Mouse (Mus musculus): ENCODE data around the gene Slc9a1. TPM values are rescaled to one million over a fixed set of nuclear protein-coding genes. Genes with fewer than 3 reads are reported as not detected.
A peak's percentile ranks its signal among the peaks of the same experiment; 100 is the strongest.

The Slc9a1 gene
- polyA plus RNA-seq, 1 experiment from 2014 or later: 7.3 TPM

GRCm38 (mm10) chr4:133390585-133390984 lies 21.1 kb downstream of the Slc9a1 start:
- WGBS: 92% methylated on average over 6 of the region's 6 CpGs
- peaks cover 26% of the 10 kb centered on the region for H3K4me1 ChIP-seq (replicated peaks)
- H3K4me2 ChIP-seq: no peak overlapping the region
- peaks cover under 1% of the 10 kb centered on the region; the same call in 1 of the 2 replicates for H3K36me3 ChIP-seq
- no peak overlapping the region for H3K9ac ChIP-seq (replicated peaks)
- H3K27me3 ChIP-seq: no peaks in the 10 kb centered on the region
- no peak overlapping the region for H3K4me3 ChIP-seq (replicated peaks)
- no peak for ATAC-seq (ENCODE audit: insufficient number of reproducible peaks, insufficient read depth, low FRiP score, low TSS enrichment, low read depth)
- H3K27ac ChIP-seq: no peak overlapping the region
- H3K9me3 ChIP-seq: no peaks in the 10 kb centered on the region

GRCm38 (mm10) chr4:133391185-133392040 lies 21.9 kb downstream of the Slc9a1 start:
- Histone ChIP-seq H3K4me3 (replicated peaks) (no peak overlapping the region), H3K9ac (replicated peaks) (no peak overlapping the region), H3K4me1 (replicated peaks) (peaks cover 34% of the 10 kb centered on the region), H3K27me3 (no peaks in the 10 kb centered on the region), H3K36me3 (no peaks in the 10 kb centered on the region), H3K4me2 (no peak overlapping the region), H3K9me3 (no peaks in the 10 kb centered on the region), H3K27ac (peak overlapping the region; percentile 53; the same call in 1 of the 2 replicates)
- no peak for ATAC-seq (ENCODE audit: insufficient number of reproducible peaks, insufficient read depth, low FRiP score, low TSS enrichment, low read depth)
- WGBS: 74% methylated on average over 18 of the region's 18 CpGs

GRCm38 (mm10) chr4:133394981-133395573 lies 25.6 kb downstream of the Slc9a1 start:
- Histone ChIP-seq H3K27me3 (no peaks in the 10 kb centered on the region), H3K9ac (replicated peaks) (no peak overlapping the region; the same call in 1 of the 2 replicates), H3K36me3 (no peaks in the 10 kb centered on the region), H3K4me3 (replicated peaks) (no peak overlapping the region), H3K9me3 (no peaks in the 10 kb centered on the region), H3K27ac (no peak overlapping the region), H3K4me1 (replicated peaks) (peaks cover 46% of the 10 kb centered on the region), H3K4me2 (no peak overlapping the region)
- no peak for ATAC-seq (ENCODE audit: insufficient number of reproducible peaks, insufficient read depth, low FRiP score, low TSS enrichment, low read depth)
- WGBS: 89% methylated on average over 4 of the region's 4 CpGs

GRCm38 (mm10) chr4:133396079-133396478 lies 26.6 kb downstream of the Slc9a1 start:
- Histone ChIP-seq H3K4me1 (replicated peaks) (peaks cover 47% of the 10 kb centered on the region), H3K27ac (peak overlapping the region; percentile 41), H3K9ac (replicated peaks) (peak overlapping the region; percentile 13; the same call in 1 of the 2 replicates), H3K27me3 (no peaks in the 10 kb centered on the region), H3K9me3 (no peaks in the 10 kb centered on the region), H3K4me3 (replicated peaks) (no peak overlapping the region), H3K36me3 (no peaks in the 10 kb centered on the region), H3K4me2 (no peak overlapping the region)
- WGBS: 64% methylated on average over 2 of the region's 2 CpGs
- no peak for ATAC-seq (ENCODE audit: insufficient number of reproducible peaks, insufficient read depth, low FRiP score, low TSS enrichment, low read depth)

- 62% methylated on average over 5 of the region's 5 CpGs for WGBS
- no peak for ATAC-seq (ENCODE audit: insufficient number of reproducible peaks, insufficient read depth, low FRiP score, low TSS enrichment, low read depth)
- Histone ChIP-seq H3K27ac (no peak overlapping the region), H3K4me1 (replicated peaks) (peaks cover 39% of the 10 kb centered on the region), H3K4me2 (no peak overlapping the region), H3K36me3 (no peaks in the 10 kb centered on the region), H3K27me3 (no peaks in the 10 kb centered on the region), H3K4me3 (replicated peaks) (no peak overlapping the region), H3K9ac (replicated peaks) (no peak overlapping the region), H3K9me3 (no peaks in the 10 kb centered on the region)
Observed at GRCm38 (mm10) chr4:133397299-133397698, 27.8 kb downstream of the Slc9a1 start.

- Histone ChIP-seq H3K27me3 (no peaks in the 10 kb centered on the region), H3K9ac (replicated peaks) (no peak overlapping the region), H3K9me3 (no peaks in the 10 kb centered on the region), H3K4me2 (no peak overlapping the region), H3K4me3 (replicated peaks) (no peak overlapping the region), H3K4me1 (replicated peaks) (peaks cover 39% of the 10 kb centered on the region), H3K36me3 (no peaks in the 10 kb centered on the region), H3K27ac (no peak overlapping the region)
- WGBS: 83% methylated on average over 8 of the region's 8 CpGs
- no peak for ATAC-seq (ENCODE audit: insufficient number of reproducible peaks, insufficient read depth, low FRiP score, low TSS enrichment, low read depth)
Observed at GRCm38 (mm10) chr4:133397961-133398360, 28.5 kb downstream of the Slc9a1 start.

- H3K27me3 ChIP-seq: no peaks in the 10 kb centered on the region
- WGBS: 81% methylated on average over 5 of the region's 5 CpGs
- no peaks in the 10 kb centered on the region for H3K9me3 ChIP-seq
- H3K27ac ChIP-seq: no peak overlapping the region
- 0 out of 2 replicates have a peak overlapping the region, but pooled peaks have one; percentile 19 for H3K9ac ChIP-seq (replicated peaks)
- H3K4me3 ChIP-seq (replicated peaks): no peak overlapping the region
- H3K4me1 ChIP-seq (replicated peaks): peaks cover 39% of the 10 kb centered on the region
- H3K36me3 ChIP-seq: no peaks in the 10 kb centered on the region
- no peak overlapping the region for H3K4me2 ChIP-seq
- ATAC-seq (ENCODE audit: insufficient number of reproducible peaks, insufficient read depth, low FRiP score, low TSS enrichment, low read depth): no peak
Observed at GRCm38 (mm10) chr4:133398619-133399018, 29.1 kb downstream of the Slc9a1 start.

- Histone ChIP-seq H3K27me3 (no peaks in the 10 kb centered on the region), H3K4me2 (no peak overlapping the region), H3K9me3 (no peaks in the 10 kb centered on the region), H3K4me1 (replicated peaks) (peaks cover 35% of the 10 kb centered on the region), H3K36me3 (no peaks in the 10 kb centered on the region), H3K4me3 (replicated peaks) (no peak overlapping the region), H3K27ac (no peak overlapping the region), H3K9ac (replicated peaks) (peak overlapping the region; percentile 32; the same call in 1 of the 2 replicates)
- WGBS: 82% methylated on average over 6 of the region's 6 CpGs
- no peak for ATAC-seq (ENCODE audit: insufficient number of reproducible peaks, insufficient read depth, low FRiP score, low TSS enrichment, low read depth)
Observed at GRCm38 (mm10) chr4:133399509-133399908, 30.0 kb downstream of the Slc9a1 start.

- Histone ChIP-seq H3K9ac (replicated peaks) (no peak overlapping the region), H3K36me3 (no peaks in the 10 kb centered on the region), H3K27ac (no peak overlapping the region; the same call in 1 of the 2 replicates), H3K4me3 (replicated peaks) (no peak overlapping the region), H3K4me1 (replicated peaks) (peaks cover 30% of the 10 kb centered on the region), H3K4me2 (no peak overlapping the region), H3K9me3 (no peaks in the 10 kb centered on the region), H3K27me3 (no peaks in the 10 kb centered on the region)
- no peak; the same call in 1 of the 2 replicates for ATAC-seq (ENCODE audit: insufficient number of reproducible peaks, insufficient read depth, low FRiP score, low TSS enrichment, low read depth)
- WGBS: 31% methylated on average over 7 of the region's 7 CpGs
Observed at GRCm38 (mm10) chr4:133400098-133400497, 30.6 kb downstream of the Slc9a1 start.

GRCm38 (mm10) chr4:133402011-133402410 lies 32.5 kb downstream of the Slc9a1 start:
- Histone ChIP-seq H3K4me2 (no peak overlapping the region), H3K4me3 (replicated peaks) (no peak overlapping the region), H3K4me1 (replicated peaks) (peaks cover 22% of the 10 kb centered on the region), H3K36me3 (peaks cover 4% of the 10 kb centered on the region; the same call in 1 of the 2 replicates), H3K9ac (replicated peaks) (no peak overlapping the region), H3K27ac (no peak overlapping the region), H3K9me3 (no peaks in the 10 kb centered on the region), H3K27me3 (no peaks in the 10 kb centered on the region)
- 64% methylated on average over 13 of the region's 13 CpGs for WGBS
- no peak for ATAC-seq (ENCODE audit: insufficient number of reproducible peaks, insufficient read depth, low FRiP score, low TSS enrichment, low read depth)

GRCm38 (mm10) chr4:133403611-133404228 lies 34.2 kb downstream of the Slc9a1 start:
- Histone ChIP-seq H3K36me3 (peaks cover 4% of the 10 kb centered on the region; the same call in 1 of the 2 replicates), H3K4me2 (no peak overlapping the region), H3K9me3 (no peaks in the 10 kb centered on the region), H3K4me1 (replicated peaks) (peaks cover 34% of the 10 kb centered on the region), H3K27ac (no peak overlapping the region), H3K4me3 (replicated peaks) (no peak overlapping the region), H3K27me3 (no peaks in the 10 kb centered on the region), H3K9ac (replicated peaks) (peak overlapping the region; percentile 34; the same call in 1 of the 2 replicates)
- WGBS: 81% methylated on average over 9 of the region's 9 CpGs
- ATAC-seq (ENCODE audit: insufficient number of reproducible peaks, insufficient read depth, low FRiP score, low TSS enrichment, low read depth): no peak
